Mouse (Mus musculus) MEL (cell line): ENCODE data around the gene Lrrc61. TPM values are rescaled to one million over a fixed set of nuclear protein-coding genes. Genes with fewer than 3 reads are reported as not detected.

Experiments
- DNase-seq: peaks from one replicate; pipeline ENCODE4 v3.0.0; 2011; ENCODE audit warnings: low read depth, low spot score
- H3K27ac ChIP-seq: 2 replicates; pipeline ENCODE4 v1.5.1; 2012; ENCODE audit warnings: low read depth, mild to moderate bottlenecking, control low read depth, low read length, moderate library complexity; ENCODE audit not compliant: control insufficient read depth
- H3K27me3 ChIP-seq, 2 experiments: fragments of 150-350 bp in 1 of 2; sonication (generic) in 1 of 2; 2 replicates each; pipeline ENCODE4 v1.6.1; 2012; ENCODE audit warnings: low read length in 2 of 2, mild to moderate bottlenecking in 2 of 2, improper control_type of control experiment in 1 of 2, moderate library complexity in 1 of 2; ENCODE audit not compliant: insufficient read depth in 2 of 2, control insufficient read depth in 1 of 2
- H3K36me3 ChIP-seq, 2 experiments: 2 replicates each; pipeline ENCODE4 v1.6.1; 2012 to 2014; ENCODE audit warnings: low read length in 2 of 2, improper control_type of control experiment in 1 of 2, inconsistent platforms in 1 of 2, mild to moderate bottlenecking in 1 of 2; ENCODE audit not compliant: insufficient read depth in 2 of 2, control insufficient read depth in 1 of 2
- H3K4me1 ChIP-seq, 2 experiments: fragments of 150-350 bp in 1 of 2; sonication (generic) in 1 of 2; 2 replicates each; pipeline ENCODE4 v1.6.1; 2012; ENCODE audit warnings: low read length in 2 of 2, improper control_type of control experiment in 1 of 2, mild to moderate bottlenecking in 1 of 2; ENCODE audit not compliant: insufficient read depth in 2 of 2, control insufficient read depth in 1 of 2
- H3K4me3 ChIP-seq, 2 experiments: fragments of 150-350 bp in 1 of 2; sonication (generic) in 1 of 2; 2 replicates each; pipeline ENCODE4 v1.5.1; 2012; ENCODE audit warnings: low read depth in 2 of 2, low read length in 2 of 2, mild to moderate bottlenecking in 2 of 2, moderate library complexity in 2 of 2, control low read depth in 1 of 2, improper control_type of control experiment in 1 of 2; ENCODE audit not compliant: control insufficient read depth in 1 of 2, insufficient read depth in 1 of 2
- H3K79me2 ChIP-seq: 2 replicates; pipeline ENCODE4 v1.6.1; 2012; ENCODE audit warnings: mild to moderate bottlenecking, low read length, moderate library complexity; ENCODE audit not compliant: control insufficient read depth, poor library complexity, insufficient read depth
- H3K9ac ChIP-seq: 2 replicates; pipeline ENCODE4 v1.6.1; 2012; ENCODE audit warnings: low read depth, mild to moderate bottlenecking, control low read depth, low read length, moderate library complexity; ENCODE audit not compliant: control insufficient read depth, poor library complexity, severe bottlenecking
- H3K9me3 ChIP-seq: fragments of 150-350 bp; sonication (generic); replicated peaks from 2 replicates; pipeline ENCODE4 v1.6.1; 2012; ENCODE audit warnings: mild to moderate bottlenecking, low read length, improper control_type of control experiment, moderate library complexity; ENCODE audit not compliant: insufficient read depth
- BHLHE40 ChIP-seq: IDR thresholded peaks from 2 replicates; pipeline ENCODE4 v1.6.1; 2012; ENCODE audit warnings: low read depth, mild to moderate bottlenecking, inconsistent platforms, low read length, improper control_type of control experiment, borderline replicate concordance
- CHD1 ChIP-seq: IDR thresholded peaks from 2 replicates; pipeline ENCODE4 v1.6.1; 2012; ENCODE audit warnings: low read depth, mild to moderate bottlenecking, inconsistent platforms, low read length, improper control_type of control experiment
- CTCF ChIP-seq, 3 experiments: IDR thresholded peaks in 2 of 3; conservative IDR thresholded peaks in 1 of 3; 2 replicates each; pipeline ENCODE4 v1.5.1; 2011 to 2012; ENCODE audit warnings: low read length in 3 of 3, low read depth in 2 of 3, mild to moderate bottlenecking in 2 of 3, improper control_type of control experiment in 1 of 3, inconsistent platforms in 1 of 3, mixed read lengths in 1 of 3, moderate library complexity in 1 of 3; ENCODE audit not compliant: control insufficient read depth in 1 of 3, insufficient read depth in 1 of 3, poor library complexity in 1 of 3, severe bottlenecking in 1 of 3
- EP300 ChIP-seq, 2 experiments: IDR thresholded peaks; 2 replicates each; pipeline ENCODE4 v1.6.1; 2011; ENCODE audit warnings: improper control_type of control experiment in 2 of 2, low read length in 2 of 2, low read depth in 1 of 2, mild to moderate bottlenecking in 1 of 2
- ETS1 ChIP-seq: IDR thresholded peaks from 2 replicates; pipeline ENCODE4 v1.6.1; 2012; ENCODE audit warnings: low read depth, mild to moderate bottlenecking, inconsistent platforms, low read length, improper control_type of control experiment, moderate library complexity
- GABPA ChIP-seq: IDR thresholded peaks from 2 replicates; pipeline ENCODE4 v1.6.1; 2012; ENCODE audit warnings: low read depth, mild to moderate bottlenecking, inconsistent platforms, low read length, improper control_type of control experiment, moderate library complexity
- HCFC1 ChIP-seq: IDR thresholded peaks from 2 replicates; pipeline ENCODE4 v1.6.1; 2012; ENCODE audit warnings: low read depth, mild to moderate bottlenecking, inconsistent platforms, low read length, improper control_type of control experiment, moderate library complexity
- JUND ChIP-seq: IDR thresholded peaks from 2 replicates; pipeline ENCODE4 v1.6.1; 2011; ENCODE audit warnings: low read depth, mild to moderate bottlenecking, improper control_type of control experiment, low read length
- MAZ ChIP-seq: IDR thresholded peaks from 2 replicates; pipeline ENCODE4 v1.6.1; 2012; ENCODE audit warnings: low read depth, mild to moderate bottlenecking, inconsistent platforms, low read length, improper control_type of control experiment
- MYB ChIP-seq: IDR thresholded peaks from 2 replicates; pipeline ENCODE4 v1.6.1; 2011; ENCODE audit warnings: mild to moderate bottlenecking, low read depth, low read length, improper control_type of control experiment
- MYC ChIP-seq: IDR thresholded peaks from 2 replicates; pipeline ENCODE4 v1.6.1; 2011; ENCODE audit warnings: low read depth, mild to moderate bottlenecking, low read length, improper control_type of control experiment, moderate library complexity
- NRF1 ChIP-seq: IDR thresholded peaks from 2 replicates; pipeline ENCODE4 v1.6.1; 2014; ENCODE audit warnings: low read depth, mild to moderate bottlenecking, inconsistent platforms, low read length, improper control_type of control experiment, moderate library complexity; ENCODE audit not compliant: poor library complexity, insufficient read depth, severe bottlenecking
- POLR2A ChIP-seq, 2 experiments: IDR thresholded peaks; 2 replicates each; pipeline ENCODE4 v1.6.1; 2011 to 2012; ENCODE audit warnings: low read length in 2 of 2, mild to moderate bottlenecking in 2 of 2, control low read depth in 1 of 2, improper control_type of control experiment in 1 of 2, low read depth in 1 of 2, moderate library complexity in 1 of 2; ENCODE audit not compliant: control insufficient read depth in 1 of 2, insufficient read depth in 1 of 2, poor library complexity in 1 of 2
- POLR2AphosphoS2 ChIP-seq: IDR thresholded peaks from 2 replicates; pipeline ENCODE4 v1.6.1; 2011; ENCODE audit warnings: low read length, improper control_type of control experiment
- RAD21 ChIP-seq: IDR thresholded peaks from 2 replicates; pipeline ENCODE4 v1.6.1; 2011; ENCODE audit warnings: mild to moderate bottlenecking, low read depth, low read length, improper control_type of control experiment
- TCF12 ChIP-seq: IDR thresholded peaks from 2 replicates; pipeline ENCODE4 v1.6.1; 2014; ENCODE audit warnings: low read depth, mild to moderate bottlenecking, inconsistent platforms, low read length, improper control_type of control experiment, moderate library complexity
- UBTF ChIP-seq: IDR thresholded peaks from 2 replicates; pipeline ENCODE4 v1.6.1; 2012; ENCODE audit warnings: low read depth, mild to moderate bottlenecking, inconsistent platforms, low read length, improper control_type of control experiment, moderate library complexity, borderline replicate concordance; ENCODE audit not compliant: insufficient read depth
- USF1 ChIP-seq: IDR thresholded peaks from 2 replicates; pipeline ENCODE4 v1.6.1; 2014; ENCODE audit warnings: low read depth, mild to moderate bottlenecking, inconsistent platforms, low read length, improper control_type of control experiment, moderate library complexity
- USF2 ChIP-seq, 2 experiments: IDR thresholded peaks; 2 replicates each; pipeline ENCODE4 v1.6.1; 2011 to 2012; ENCODE audit warnings: improper control_type of control experiment in 2 of 2, low read length in 2 of 2, borderline replicate concordance in 1 of 2, inconsistent platforms in 1 of 2, low read depth in 1 of 2, mild to moderate bottlenecking in 1 of 2; ENCODE audit not compliant: insufficient read depth in 1 of 2
- ZNF384 ChIP-seq: IDR thresholded peaks from 2 replicates; pipeline ENCODE4 v1.6.1; 2012; ENCODE audit warnings: low read depth, mild to moderate bottlenecking, inconsistent platforms, low read length, improper control_type of control experiment
- polyA plus RNA-seq, 2 experiments: library from polyadenylated mRNA; stranded (reverse) in 1 of 2; unstranded in 1 of 2; fragments of >175 nt in 1 of 2; fragments of >200 nt in 1 of 2; gene quantifications; 2 replicates each; pipeline versions ENCODE4 v1.2.1 to v1.2.4; 2012; ENCODE audit warnings: low replicate concordance in 2 of 2, low read depth in 1 of 2; ENCODE audit not compliant: insufficient read length in 2 of 2, insufficient read depth in 1 of 2, missing spikeins in 1 of 2
- total RNA-seq: library from RNA; depleted of rRNA; stranded (reverse); fragments of 300-350 nt; gene quantifications from 2 replicates; pipeline ENCODE4 v1.2.3, GENCODE M21; 2012

Gene Lrrc61
- total and polyA plus RNA-seq, 3 experiments: not detected

DNA sequence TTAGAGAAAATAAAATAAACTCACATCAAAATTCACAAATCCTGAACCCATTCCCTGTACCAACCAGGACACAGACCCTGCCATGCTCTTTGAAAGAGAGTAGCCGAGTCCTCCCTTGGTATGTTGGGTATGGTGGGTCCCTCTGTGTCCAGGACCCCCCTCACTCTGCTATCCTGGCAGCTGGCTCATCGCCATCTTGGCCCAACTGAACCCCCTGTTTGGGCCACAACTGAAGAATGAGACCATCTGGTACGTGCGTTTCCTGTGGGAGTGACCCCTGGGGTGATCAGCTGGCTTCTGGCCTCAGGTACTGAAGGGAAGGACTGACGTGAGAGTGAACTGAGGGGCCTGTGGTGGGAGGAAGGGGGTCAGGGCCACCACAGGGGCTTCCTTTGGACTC, 14.7 kb upstream of the Lrrc61 start:
- no peak for TF ChIP-seq POLR2A (IDR thresholded peaks at IDR 0.05; ENCODE audit: control insufficient read depth in 1 of 2, insufficient read depth in 1 of 2, low read depth in 1 of 2, low read length in 2 of 2, poor library complexity in 1 of 2)
- no peak for TF ChIP-seq MYB
- TF ChIP-seq BHLHE40: no peak
- no peak for TF ChIP-seq MYC
- no peak for TF ChIP-seq TCF12
- no peak for TF ChIP-seq USF2 (IDR thresholded peaks at IDR 0.05; ENCODE audit: borderline replicate concordance in 1 of 2, insufficient read depth in 1 of 2, low read depth in 1 of 2, low read length in 2 of 2)
- TF ChIP-seq NRF1: no peak

DNA sequence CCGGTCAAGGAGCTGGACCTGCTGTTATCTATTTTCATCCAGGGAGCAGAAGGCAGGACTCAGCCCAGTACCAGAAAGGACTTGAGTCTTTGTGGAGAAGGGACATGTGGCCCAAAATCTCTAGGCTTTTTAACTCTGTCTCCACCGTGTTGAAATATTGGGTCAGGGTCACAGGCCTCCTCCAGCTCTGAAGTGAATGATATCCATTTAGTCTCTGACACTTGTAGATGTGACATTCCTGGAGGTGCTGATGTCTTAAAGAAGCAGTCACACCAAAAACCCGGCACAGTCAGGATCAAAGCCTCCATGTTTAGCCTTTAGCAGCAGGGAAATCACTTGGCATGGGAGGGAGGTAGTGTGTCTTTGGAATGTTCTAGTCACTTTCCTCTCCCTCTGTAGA, 13.9 kb upstream of the Lrrc61 start:
- H3K27ac ChIP-seq: no peak overlapping the region
- no peaks in the 10 kb centered on the region for H3K9me3 ChIP-seq
- TF ChIP-seq RAD21: no peak
- no peak for TF ChIP-seq GABPA
- TF ChIP-seq UBTF: no peak
- no peak for TF ChIP-seq USF1
- TF ChIP-seq CHD1: no peak
- TF ChIP-seq HCFC1: no peak
- no peak for TF ChIP-seq ETS1
- TF ChIP-seq JUND: no peak
- TF ChIP-seq TCF12: no peak
- TF ChIP-seq EP300 (IDR thresholded peaks at IDR 0.05; ENCODE audit: low read depth in 1 of 2, low read length in 2 of 2): no peak
- TF ChIP-seq CTCF (IDR thresholded peaks at IDR 0.05 in 2 of 3, conservative IDR thresholded peaks at IDR 0.05 in 1 of 3; ENCODE audit: control insufficient read depth in 1 of 3, insufficient read depth in 1 of 3, low read depth in 2 of 3, low read length in 3 of 3, poor library complexity in 1 of 3, severe bottlenecking in 1 of 3): no peak
- TF ChIP-seq MYC: no peak
- TF ChIP-seq POLR2AphosphoS2: no peak
- no peak for TF ChIP-seq MYB
- no peak for TF ChIP-seq ZNF384
- TF ChIP-seq MAZ: no peak
- no peaks in the 10 kb centered on the region for H3K79me2 ChIP-seq
- no peak for DNase-seq
- no peak overlapping the region for H3K9ac ChIP-seq
- H3K4me1 ChIP-seq: no peaks in the 10 kb centered on the region
- H3K36me3 ChIP-seq: no peaks in the 10 kb centered on the region
- H3K4me3 ChIP-seq: no peak overlapping the region
- no peaks in the 10 kb centered on the region for H3K27me3 ChIP-seq

More for the DNA sequence above, 14.7 kb upstream of the Lrrc61 start:
- H3K27me3 ChIP-seq: no peaks in the 10 kb centered on the region
- no peak overlapping the region for H3K27ac ChIP-seq
- no peak for DNase-seq
- no peak overlapping the region for H3K4me3 ChIP-seq
- H3K79me2 ChIP-seq: no peaks in the 10 kb centered on the region
- H3K36me3 ChIP-seq: no peaks in the 10 kb centered on the region
- no peak overlapping the region for H3K9ac ChIP-seq
- H3K4me1 ChIP-seq: no peaks in the 10 kb centered on the region
- no peaks in the 10 kb centered on the region for H3K9me3 ChIP-seq
